Mouse (Mus musculus) lung, adult 2 months (tissue): ENCODE data around the gene Prm1. TPM values are rescaled to one million over a fixed set of nuclear protein-coding genes. Genes with fewer than 3 reads are reported as not detected.

Experiments used
- DNase-seq: peaks from one replicate; pipeline ENCODE4 v3.0.0; 2022
- H3K4me1 ChIP-seq: fragments of 200-500 bp; 2 replicates; pipeline ENCODE4 v1.6.1; 2011; ENCODE audit warnings: low read length; ENCODE audit not compliant: control insufficient read depth, insufficient read depth
- H3K4me3 ChIP-seq: fragments of 200-500 bp; replicated peaks from 2 replicates; pipeline ENCODE3; 2011; ENCODE audit warnings: low read depth, mild to moderate bottlenecking, control low read depth, low read length; ENCODE audit errors: extremely low read depth
- CTCF ChIP-seq: fragments of 200-500 bp; IDR thresholded peaks from 2 replicates; pipeline ENCODE4 v1.5.1; 2011; ENCODE audit warnings: mild to moderate bottlenecking, low read length, control low read depth; ENCODE audit not compliant: insufficient read depth
- POLR2A ChIP-seq: fragments of 200-500 bp; IDR thresholded peaks from 2 replicates; pipeline ENCODE4 v1.6.1; 2011; ENCODE audit warnings: low read depth, mild to moderate bottlenecking, control low read depth, low read length, borderline replicate concordance; ENCODE audit errors: extremely low read depth
- WGBS: fragments of 180-500 bp; shearing (Covaris S2); methylation state at CpG from one replicate; pipeline ENCODE4 v1.1.7; 2018; 5-methylcytosine and 5-hydroxymethylcytosine counted together
- polyA plus RNA-seq: library from polyadenylated mRNA; depleted of rRNA; stranded (reverse); fragments of >200 nt; gene quantifications from 2 replicates; pipeline ENCODE4 v1.2.3, GENCODE M21; 2012

Prm1 gene
- polyA plus RNA-seq, 1 experiment = 0.36 TPM

GRCm38 (mm10) chr16:10773543-10773942 lies 32.1 kb downstream of the Prm1 start:
- no peak for DNase-seq
- Histone ChIP-seq H3K4me3 (no peak overlapping the region), H3K4me1 (0 out of 2 replicates have a peak, but pooled peaks cover 3% of the 10 kb centered on the region)
- WGBS = 88% methylated on average over 8 of the region's 8 CpGs
- no peak for TF ChIP-seq CTCF
- TF ChIP-seq POLR2A = no peak

- no peak for DNase-seq
- 65% methylated on average over 19 of the region's 19 CpGs for WGBS
- Histone ChIP-seq H3K4me3 (no peak overlapping the region), H3K4me1 (0 out of 2 replicates have a peak, but pooled peaks cover 3% of the 10 kb centered on the region)
- no peak for TF ChIP-seq POLR2A
- TF ChIP-seq CTCF = no peak
Observed at GRCm38 (mm10) chr16:10771769-10772510, 33.7 kb downstream of the Prm1 start.

- DNase-seq = no peak
- TF ChIP-seq CTCF (0 out of 2 replicates have a peak, but pooled peaks have one; percentile 11), POLR2A (no peak)
- WGBS = 53% methylated on average over 4 of the region's 4 CpGs
- H3K4me3 ChIP-seq = no peak overlapping the region
- 0 out of 2 replicates have a peak, but pooled peaks cover 3% of the 10 kb centered on the region for H3K4me1 ChIP-seq
Observed at GRCm38 (mm10) chr16:10770531-10771325, 34.9 kb downstream of the Prm1 start.

GRCm38 (mm10) chr16:10769661-10770060 lies 36.0 kb downstream of the Prm1 start:
- DNase-seq = no peak
- H3K4me1 ChIP-seq = 0 out of 2 replicates have a peak, but pooled peaks cover 3% of the 10 kb centered on the region
- 42% methylated on average over 2 of the region's 2 CpGs for WGBS
- TF ChIP-seq POLR2A (no peak), CTCF (no peak)
- no peak overlapping the region for H3K4me3 ChIP-seq

- no peak for TF ChIP-seq POLR2A
- TF ChIP-seq CTCF = no peak
- Histone ChIP-seq H3K4me3 (no peak overlapping the region), H3K4me1 (0 out of 2 replicates have a peak, but pooled peaks cover 3% of the 10 kb centered on the region)
- no peak for DNase-seq
- WGBS = 50% methylated on average over 9 of the region's 9 CpGs
Observed at GRCm38 (mm10) chr16:10768821-10769220, 36.8 kb downstream of the Prm1 start.

GRCm38 (mm10) chr16:10767158-10767557 lies 38.5 kb downstream of the Prm1 start:
- WGBS = 43% methylated on average over 4 of the region's 4 CpGs
- Histone ChIP-seq H3K4me3 (no peak overlapping the region), H3K4me1 (0 out of 2 replicates have a peak, but pooled peaks cover 3% of the 10 kb centered on the region)
- no peak for TF ChIP-seq POLR2A
- peak; percentile 69 for TF ChIP-seq CTCF
- DNase-seq = peak; percentile 64

GRCm38 (mm10) chr16:10764323-10764722 lies 41.3 kb downstream of the Prm1 start:
- H3K4me1 ChIP-seq = no peaks in the 10 kb centered on the region
- 27% methylated on average over 2 of the region's 2 CpGs for whole genome bisulfite sequencing
- TF ChIP-seq CTCF = no peak
- no peak for TF ChIP-seq POLR2A
- no peak overlapping the region for H3K4me3 ChIP-seq
- no peak for DNase-seq

- no peak for TF ChIP-seq POLR2A
- TF ChIP-seq CTCF = no peak
- H3K4me3 ChIP-seq = no peak overlapping the region
- H3K4me1 ChIP-seq = no peaks in the 10 kb centered on the region
- DNase-seq = no peak
- 54% methylated on average over 6 of the region's 6 CpGs for WGBS
Observed at GRCm38 (mm10) chr16:10763540-10764264, 41.9 kb downstream of the Prm1 start.

GRCm38 (mm10) chr16:10762569-10763180 lies 43.0 kb downstream of the Prm1 start:
- no peak for DNase-seq
- H3K4me3 ChIP-seq = no peak overlapping the region
- no peaks in the 10 kb centered on the region for H3K4me1 ChIP-seq
- no peak for TF ChIP-seq CTCF
- TF ChIP-seq POLR2A = no peak
- WGBS = 72% methylated on average over 5 of the region's 5 CpGs
